Mouse (Mus musculus): Measurements from ENCODE around the gene Selenos.

GRCm38 (mm10) chr7:66053946-66054483 is 25.4 kb upstream of the Selenos start:
- TF ChIP-seq POLR2A (IDR thresholded peaks at IDR 0.05; ENCODE audit: control insufficient read depth, low read depth, low read length): no peak
- no peak for TF ChIP-seq CTCF (IDR thresholded peaks at IDR 0.05; ENCODE audit: control insufficient read depth, insufficient read depth, insufficient replicate concordance, low read depth, low read length)
